Mouse (Mus musculus) stomach, embryonic 14.5 days (tissue): ENCODE measurements around the gene Mlf2. TPM values are rescaled to one million over a fixed set of nuclear protein-coding genes. Genes with fewer than 3 reads are reported as not detected.

Experiments used
- ATAC-seq: fragments of 200-750 bp; cut with Nextera tagmentation; 2 replicates; pipeline ENCODE4 v1.8.0; 2017; ENCODE audit warnings: low read depth, moderate TSS enrichment; ENCODE audit not compliant: insufficient number of reproducible peaks, insufficient read depth, low FRiP score
- H3K27ac ChIP-seq: fragments of 300-500 bp; sonication (generic); 2 replicates; pipeline ENCODE4 v1.5.1; 2014; ENCODE audit warnings: mild to moderate bottlenecking, low read length, moderate library complexity, mixed read lengths
- H3K27me3 ChIP-seq: fragments of 300-500 bp; sonication (generic); 2 replicates; pipeline ENCODE4 v1.6.1; 2014; ENCODE audit warnings: low read length, control low read depth, mixed read lengths; ENCODE audit not compliant: control insufficient read depth, insufficient read depth
- H3K36me3 ChIP-seq: fragments of 300-500 bp; sonication (generic); 2 replicates; pipeline ENCODE4 v1.6.1; 2014; ENCODE audit warnings: mild to moderate bottlenecking, control low read depth, low read length, moderate library complexity, mixed read lengths; ENCODE audit not compliant: control insufficient read depth, insufficient read depth
- H3K4me1 ChIP-seq: fragments of 300-500 bp; sonication (generic); 2 replicates; pipeline ENCODE4 v1.6.1; 2014; ENCODE audit warnings: low read length, control low read depth, mixed read lengths; ENCODE audit not compliant: control insufficient read depth, insufficient read depth
- H3K4me2 ChIP-seq: fragments of 300-500 bp; sonication (generic); replicated peaks from 2 replicates; pipeline ENCODE4 v1.6.1; 2014; ENCODE audit warnings: low read depth, low read length, control low read depth
- H3K4me3 ChIP-seq: fragments of 300-500 bp; sonication (generic); 2 replicates; pipeline ENCODE4 v1.5.1; 2014; ENCODE audit warnings: low read depth, low read length, control low read depth
- H3K9ac ChIP-seq: fragments of 300-500 bp; sonication (generic); replicated peaks from 2 replicates; pipeline ENCODE4 v1.6.1; 2014; ENCODE audit warnings: low read depth, mild to moderate bottlenecking, control low read depth, low read length, moderate library complexity, mixed read lengths
- H3K9me3 ChIP-seq: fragments of 300-500 bp; sonication (generic); 2 replicates; pipeline ENCODE4 v1.6.1; 2016; ENCODE audit warnings: low read depth, low read length, control low read depth; ENCODE audit not compliant: control insufficient read depth
- WGBS: fragments of 180-500 bp; shearing (Covaris S2); extraction: QIAGEN DNeasy Blood & Tissue Kit; methylation state at CpG from one replicate; pipeline ENCODE4 v1.1.7; 2014; 5-methylcytosine and 5-hydroxymethylcytosine counted together
- polyA plus RNA-seq: library from polyadenylated mRNA; unstranded; fragments of >200 nt; fragmentation: Nextera tagmentation; extraction: Ambion mirVana; gene quantifications from 2 replicates; pipeline ENCODE4 v1.2.1, GENCODE M21; 2014

Mlf2 gene
- polyA plus RNA-seq, 1 experiment from 2014 or later = 341 TPM

DNA sequence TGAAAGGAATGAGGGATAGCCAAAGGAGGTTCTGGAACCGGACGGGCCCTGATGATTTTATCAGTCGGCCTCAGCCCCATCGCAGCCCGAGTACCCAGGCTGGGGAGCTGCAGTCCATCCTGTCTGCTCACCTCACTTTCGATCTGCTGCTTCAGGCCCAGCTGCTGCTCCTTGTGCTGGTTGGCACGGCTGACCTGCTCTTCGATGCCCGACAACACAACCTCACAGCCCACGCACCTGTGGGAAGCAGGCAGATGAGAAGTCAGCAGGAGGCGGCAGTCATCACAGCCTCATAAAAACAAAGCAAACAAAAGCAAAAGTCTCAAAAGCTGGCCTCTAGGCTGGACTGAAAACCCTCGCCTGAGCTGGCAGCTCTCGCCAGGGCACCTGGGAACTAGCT lies 28.8 kb downstream of the Mlf2 start:
- ATAC-seq = no peak
- Histone ChIP-seq H3K9ac (no peak overlapping the region), H3K4me1 (peaks cover 6% of the 10 kb centered on the region; the same call in 1 of the 2 replicates), H3K36me3 (peaks cover 46% of the 10 kb centered on the region), H3K9me3 (no peaks in the 10 kb centered on the region), H3K4me3 (no peak overlapping the region), H3K27ac (no peak overlapping the region), H3K27me3 (no peaks in the 10 kb centered on the region), H3K4me2 (no peak overlapping the region)
- 95% methylated on average over 13 of the region's 13 CpGs for WGBS

GRCm38 (mm10) chr6:124961021-124961420 lies 29.8 kb downstream of the Mlf2 start:
- peaks cover 45% of the 10 kb centered on the region for H3K36me3 ChIP-seq
- H3K9ac ChIP-seq = no peak overlapping the region
- 90% methylated on average over 12 of the region's 12 CpGs for WGBS
- no peaks in the 10 kb centered on the region for H3K9me3 ChIP-seq
- no peak for ATAC-seq
- no peak overlapping the region for H3K27ac ChIP-seq
- no peak overlapping the region for H3K4me3 ChIP-seq
- H3K4me2 ChIP-seq = no peak overlapping the region
- H3K4me1 ChIP-seq = peaks cover 7% of the 10 kb centered on the region; the same call in 1 of the 2 replicates
- no peaks in the 10 kb centered on the region for H3K27me3 ChIP-seq

DNA sequence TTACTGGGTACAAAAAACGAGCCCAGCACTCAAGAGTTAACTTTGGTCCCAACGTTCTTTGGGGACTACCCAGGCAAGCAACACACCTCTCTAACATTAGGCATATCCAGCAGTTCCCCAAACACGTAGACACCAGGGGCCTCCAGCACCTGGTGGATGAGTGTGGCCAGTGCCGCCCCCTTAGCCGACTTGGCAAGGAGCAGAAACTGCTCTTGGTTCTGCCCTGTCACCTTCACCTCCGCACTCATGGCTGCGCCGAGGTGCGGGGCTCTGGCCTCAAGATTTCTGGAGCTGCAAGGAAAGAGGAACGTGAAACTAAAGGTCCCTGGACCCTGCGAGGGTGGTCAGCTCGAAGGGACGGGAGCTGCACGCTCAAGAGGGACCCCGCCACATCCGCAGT lies 33.5 kb downstream of the Mlf2 start:
- H3K27me3 ChIP-seq = no peaks in the 10 kb centered on the region
- WGBS = 31% methylated on average over 16 of the region's 16 CpGs
- ATAC-seq = no peak

DNA sequence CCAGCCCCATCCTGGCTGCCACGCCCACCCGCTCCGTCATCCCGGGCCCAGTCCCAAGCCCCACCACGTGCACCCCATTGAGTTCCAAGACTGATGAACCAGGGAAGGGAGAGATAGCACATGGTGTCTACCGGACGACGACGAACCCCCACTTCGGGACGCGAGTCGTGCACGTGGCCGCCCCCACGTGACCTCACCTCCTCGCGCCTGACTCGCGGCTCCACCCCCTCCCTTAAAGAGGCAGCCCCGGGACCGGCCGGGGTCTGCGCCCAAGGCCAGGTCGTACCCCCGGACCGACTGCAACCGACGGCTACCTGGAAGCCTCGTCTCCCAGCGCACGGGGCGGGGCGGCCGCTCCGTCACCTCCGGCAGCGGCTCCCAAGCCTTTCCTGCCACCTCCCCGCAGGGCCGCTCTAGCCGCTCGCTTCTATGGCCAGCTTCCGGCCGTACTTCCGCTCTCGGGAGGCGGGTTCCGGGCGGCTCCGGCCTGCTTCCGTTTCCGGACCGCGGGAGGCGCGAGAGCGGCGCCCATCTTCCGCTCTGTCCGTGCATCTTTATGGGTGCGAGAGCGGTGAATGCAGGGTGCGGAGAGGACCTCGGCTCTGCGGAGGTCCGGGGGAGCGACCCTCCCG lies 34.0 kb downstream of the Mlf2 start, which contains the start of gene Cops7a:
TSS of gene Cops7a (minus strand) at position 451 of the 632 bp plus-strand sequence.
- Histone ChIP-seq H3K4me3 (peak within 1 kb of the TSS; percentile 70), H3K9ac (peak within 1 kb of the TSS; percentile 74), H3K4me1 (peaks cover 9% of the 10 kb centered on the region; the same call in 1 of the 2 replicates), H3K27ac (peak within 1 kb of the TSS; percentile 88), H3K4me2 (peak within 1 kb of the TSS; percentile 95), H3K27me3 (no peaks in the 10 kb centered on the region), H3K36me3 (peaks cover 24% of the 10 kb centered on the region), H3K9me3 (peaks cover 7% of the 10 kb centered on the region; the same call in 1 of the 2 replicates)
- ATAC-seq = peak; percentile 95
- WGBS = under 1% methylated on average over 68 of the region's 68 CpGs

More for the DNA sequence above, 33.5 kb downstream of the Mlf2 start:
- H3K27ac ChIP-seq = peak overlapping the region; percentile 88
- peak overlapping the region; percentile 70 for H3K4me3 ChIP-seq
- H3K9me3 ChIP-seq = peaks cover 7% of the 10 kb centered on the region; the same call in 1 of the 2 replicates
- peaks cover 30% of the 10 kb centered on the region for H3K36me3 ChIP-seq
- H3K4me2 ChIP-seq = peak overlapping the region; percentile 95
- peaks cover 9% of the 10 kb centered on the region; the same call in 1 of the 2 replicates for H3K4me1 ChIP-seq
- H3K9ac ChIP-seq = peak overlapping the region; percentile 22; the same call in 1 of the 2 replicates

DNA sequence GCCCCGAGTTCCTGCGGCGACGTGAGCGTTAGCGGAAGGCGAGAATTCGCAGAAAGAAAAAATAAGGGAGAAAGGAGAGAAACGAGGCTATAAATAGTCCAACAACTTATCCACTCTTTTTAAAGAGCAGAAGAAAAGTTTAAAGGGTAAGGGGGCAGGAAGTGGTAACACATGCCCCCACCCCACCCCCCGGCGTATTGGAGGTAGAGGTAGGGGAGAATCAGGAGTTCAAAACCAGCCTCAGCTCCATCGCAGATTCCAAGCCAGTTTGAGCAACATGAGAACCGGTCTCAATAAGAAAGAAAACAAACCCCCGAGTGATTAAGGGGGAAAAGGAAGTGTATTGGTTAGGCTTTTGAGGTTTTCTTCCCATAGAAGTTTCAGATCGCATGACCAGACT lies 34.6 kb downstream of the Mlf2 start:
- ATAC-seq = no peak
- Histone ChIP-seq H3K27me3 (no peaks in the 10 kb centered on the region), H3K27ac (peak overlapping the region; percentile 88), H3K9me3 (peaks cover 7% of the 10 kb centered on the region; the same call in 1 of the 2 replicates), H3K4me1 (peaks cover 9% of the 10 kb centered on the region; the same call in 1 of the 2 replicates), H3K36me3 (peaks cover 19% of the 10 kb centered on the region), H3K9ac (peak overlapping the region; percentile 74), H3K4me3 (peak overlapping the region; percentile 70), H3K4me2 (peak overlapping the region; percentile 95)
- 14% methylated on average over 15 of the region's 15 CpGs for WGBS

- no peak for ATAC-seq
- peaks cover 12% of the 10 kb centered on the region; the same call in 1 of the 2 replicates for H3K36me3 ChIP-seq
- peaks cover 7% of the 10 kb centered on the region; the same call in 1 of the 2 replicates for H3K9me3 ChIP-seq
- H3K9ac ChIP-seq = no peak overlapping the region
- H3K4me3 ChIP-seq = peak overlapping the region; percentile 70
- WGBS = 94% methylated on average over 7 of the region's 7 CpGs
- peak overlapping the region; percentile 95 for H3K4me2 ChIP-seq
- no peak overlapping the region for H3K27ac ChIP-seq
- H3K4me1 ChIP-seq = peaks cover 9% of the 10 kb centered on the region; the same call in 1 of the 2 replicates
- H3K27me3 ChIP-seq = no peaks in the 10 kb centered on the region
These were observed 35.4 kb downstream of the Mlf2 start for GRCm38 (mm10) chr6:124966466-124967118.

GRCm38 (mm10) chr6:124967766-124968165 lies 36.6 kb downstream of the Mlf2 start:
- Histone ChIP-seq H3K27me3 (no peaks in the 10 kb centered on the region), H3K4me1 (peaks cover 9% of the 10 kb centered on the region; the same call in 1 of the 2 replicates), H3K9ac (no peak overlapping the region), H3K4me3 (no peak overlapping the region), H3K27ac (no peak overlapping the region), H3K36me3 (peaks cover 2% of the 10 kb centered on the region; the same call in 1 of the 2 replicates), H3K4me2 (no peak overlapping the region), H3K9me3 (peaks cover 7% of the 10 kb centered on the region; the same call in 1 of the 2 replicates)
- WGBS = 66% methylated on average over 4 of the region's 4 CpGs
- no peak for ATAC-seq
